8 mouse cellular contexts compared by ENCODE assay signal in genomic region chr17:35725286-35726232, GRCm38 (mm10). TPM values are rescaled to one million over a fixed set of nuclear protein-coding genes. Genes with fewer than 3 reads are reported as not detected.
DNase-seq lines count a peak whose midpoint lies in the region; ATAC-seq and TF ChIP-seq lines count a peak whose summit lies in the region.

No protein-coding gene starts in this region.

- ATAC-seq in forebrain, embryonic 12.5 days (ENCODE audit: low FRiP score) = peak; percentile 75
- peak; percentile 75 for ATAC-seq in heart, postnatal 0 days (ENCODE audit: insufficient read depth, low read depth)
- peak; percentile 51; the same call in 1 of the 2 replicates for ATAC-seq in liver, embryonic 16.5 days (ENCODE audit: low read depth)
- peak; percentile 68 for ATAC-seq in neural tube, embryonic 14.5 days (ENCODE audit: low read depth)

- DNase-seq in CD8-positive naive resting alpha-beta T cell, adult 2 months (ENCODE audit: low read depth in 2 of 2, low spot score in 2 of 2) = peak; percentile 89
- peak; percentile 68 for DNase-seq in c-Kit-positive CD71-positive TER-119-positive erythroid progenitor cells, embryonic 14.5 days (ENCODE audit: low spot score)
- peak; percentile 88 for DNase-seq in heart, postnatal 0 days (ENCODE audit: low spot score)
- DNase-seq in kidney, postnatal 4 days = peak; percentile 96
- peak; percentile 97 for DNase-seq in testis, postnatal 10 days (ENCODE audit: low spot score)

- TF ChIP-seq CTCF in heart, postnatal 0 days (IDR thresholded peaks at IDR 0.05; ENCODE audit: low read depth) = peak; percentile 97

- no peak overlapping the region; the same call in none of the 2 replicates for H3K9ac ChIP-seq in forebrain, embryonic 12.5 days
- H3K9ac ChIP-seq in heart, postnatal 0 days (replicated peaks; ENCODE audit: low read depth, low read length) = no peak overlapping the region
- H3K9ac ChIP-seq in liver, embryonic 16.5 days (ENCODE audit: low read depth, low read length) = no peak overlapping the region
- no peak overlapping the region for H3K9ac ChIP-seq in neural tube, embryonic 14.5 days (replicated peaks; ENCODE audit: low read depth, low read length)

- H3K27ac ChIP-seq in forebrain, embryonic 12.5 days = no peak overlapping the region
- peak overlapping the region; percentile 87 for H3K27ac ChIP-seq in heart, postnatal 0 days (ENCODE audit: low read depth)
- no peak overlapping the region for H3K27ac ChIP-seq in liver, embryonic 16.5 days (ENCODE audit: low read length)
- no peak overlapping the region for H3K27ac ChIP-seq in neural tube, embryonic 14.5 days (ENCODE audit: low read depth, low read length)

- no peak overlapping the region for H3K4me3 ChIP-seq in forebrain, embryonic 12.5 days (replicated peaks)
- peak overlapping the region; percentile 24; the same call in 1 of the 2 replicates for H3K4me3 ChIP-seq in heart, postnatal 0 days (ENCODE audit: low read depth, low read length)
- no peak overlapping the region for H3K4me3 ChIP-seq in liver, embryonic 16.5 days (ENCODE audit: low read depth, low read length)
- no peak overlapping the region for H3K4me3 ChIP-seq in neural tube, embryonic 14.5 days (ENCODE audit: low read depth, low read length)

- no peaks in the 10 kb centered on the region for H3K36me3 ChIP-seq in forebrain, embryonic 12.5 days (replicated peaks)
- H3K36me3 ChIP-seq in heart, postnatal 0 days (replicated peaks; ENCODE audit: control insufficient read depth, insufficient read depth, low read length) = no peaks in the 10 kb centered on the region
- H3K36me3 ChIP-seq in liver, embryonic 16.5 days (ENCODE audit: control insufficient read depth, insufficient read depth) = no peaks in the 10 kb centered on the region
- H3K36me3 ChIP-seq in neural tube, embryonic 14.5 days (ENCODE audit: control insufficient read depth, insufficient read depth, low read length) = no peaks in the 10 kb centered on the region

- H3K4me2 ChIP-seq in forebrain, embryonic 12.5 days = peak overlapping the region; percentile 11; the same call in 1 of the 2 replicates
- H3K4me2 ChIP-seq in heart, postnatal 0 days (ENCODE audit: low read depth, low read length) = peak overlapping the region; percentile 50
- H3K4me2 ChIP-seq in liver, embryonic 16.5 days (ENCODE audit: low read depth, low read length) = no peak overlapping the region
- no peak overlapping the region for H3K4me2 ChIP-seq in neural tube, embryonic 14.5 days (ENCODE audit: low read depth, low read length)

- H3K9me3 ChIP-seq in forebrain, embryonic 12.5 days = no peaks in the 10 kb centered on the region
- H3K9me3 ChIP-seq in heart, postnatal 0 days (replicated peaks; ENCODE audit: control insufficient read depth, low read length) = no peaks in the 10 kb centered on the region
- H3K9me3 ChIP-seq in liver, embryonic 16.5 days (replicated peaks; ENCODE audit: control insufficient read depth, low read length) = no peaks in the 10 kb centered on the region
- H3K9me3 ChIP-seq in neural tube, embryonic 14.5 days (ENCODE audit: control insufficient read depth, low read length) = no peaks in the 10 kb centered on the region

- peak; percentile 82 for TF ChIP-seq EP300 in heart, postnatal 0 days (IDR thresholded peaks at IDR 0.05; ENCODE audit: low read depth)

- H3K4me1 ChIP-seq in forebrain, embryonic 12.5 days = peaks cover 10% of the 10 kb centered on the region
- H3K4me1 ChIP-seq in heart, postnatal 0 days (ENCODE audit: control insufficient read depth, insufficient read depth) = peaks cover 30% of the 10 kb centered on the region
- H3K4me1 ChIP-seq in liver, embryonic 16.5 days (ENCODE audit: control insufficient read depth, low read depth, low read length) = peaks cover 3% of the 10 kb centered on the region; the same call in 1 of the 2 replicates
- no peaks in the 10 kb centered on the region for H3K4me1 ChIP-seq in neural tube, embryonic 14.5 days (ENCODE audit: control insufficient read depth, insufficient read depth, low read length)

- peaks cover 13% of the 10 kb centered on the region for H3K27me3 ChIP-seq in forebrain, embryonic 12.5 days
- no peaks in the 10 kb centered on the region for H3K27me3 ChIP-seq in heart, postnatal 0 days (ENCODE audit: control insufficient read depth, insufficient read depth, low read length)
- H3K27me3 ChIP-seq in liver, embryonic 16.5 days (ENCODE audit: control insufficient read depth, insufficient read depth, low read depth, low read length) = peaks cover 13% of the 10 kb centered on the region
- no peaks in the 10 kb centered on the region for H3K27me3 ChIP-seq in neural tube, embryonic 14.5 days (ENCODE audit: control insufficient read depth, insufficient read depth, low read length)

- WGBS in forebrain, embryonic 12.5 days = 31% methylated on average over 21 of the region's 21 CpGs
- 13% methylated on average over 21 of the region's 21 CpGs for WGBS in heart, postnatal 0 days
- WGBS in liver, embryonic 16.5 days (ENCODE audit: insufficient replicate concordance) = 29% methylated on average over 21 of the region's 21 CpGs
- WGBS in neural tube, embryonic 14.5 days = 32% methylated on average over 21 of the region's 21 CpGs

RNA-seq across cellular contexts. Expression of gene Ddr1, which starts 21.1 kb away (rescaled TPM):
- 176 and 185 TPM in 2 replicates for polyA plus RNA-seq in forebrain, embryonic 12.5 days (2016; fragmentation: Nextera tagmentation; extraction: Ambion mirVana)
- 105 and 206 TPM in 2 replicates for total RNA-seq in heart, postnatal 0 days (2014; rRNA removed; ENCODE audit: low replicate concordance)
- 63.9 and 71.8 TPM in 2 replicates for polyA plus RNA-seq in heart, postnatal 0 days (2015; fragmentation: Nextera tagmentation; extraction: Ambion mirVana)
- polyA plus RNA-seq in liver, embryonic 16.5 days (2015; fragmentation: Nextera tagmentation; extraction: Ambion mirVana) = 2.9 and 4.1 TPM in 2 replicates
- 48.6 and 65.6 TPM in 2 replicates for polyA plus RNA-seq in neural tube, embryonic 14.5 days (2014; fragmentation: Nextera tagmentation; extraction: Ambion mirVana)

RNA-seq across cellular contexts. Expression of gene Gtf2h4, which starts 52.0 kb away (rescaled TPM):
- polyA plus RNA-seq in forebrain, embryonic 12.5 days (2016; fragmentation: Nextera tagmentation; extraction: Ambion mirVana) = 39.0 and 40.7 TPM in 2 replicates
- total RNA-seq in heart, postnatal 0 days (2014; rRNA removed; ENCODE audit: low replicate concordance) = 21.0 and 24.2 TPM in 2 replicates
- 18.0 and 21.2 TPM in 2 replicates for polyA plus RNA-seq in heart, postnatal 0 days (2015; fragmentation: Nextera tagmentation; extraction: Ambion mirVana)
- polyA plus RNA-seq in liver, embryonic 16.5 days (2015; fragmentation: Nextera tagmentation; extraction: Ambion mirVana) = 21.4 and 21.6 TPM in 2 replicates
- 20.7 and 21.0 TPM in 2 replicates for polyA plus RNA-seq in neural tube, embryonic 14.5 days (2014; fragmentation: Nextera tagmentation; extraction: Ambion mirVana)

RNA-seq across cellular contexts. Expression of gene Vars2, which starts 58.2 kb away (rescaled TPM):
- polyA plus RNA-seq in forebrain, embryonic 12.5 days (2016; fragmentation: Nextera tagmentation; extraction: Ambion mirVana) = 16.8 and 22.3 TPM in 2 replicates
- total RNA-seq in heart, postnatal 0 days (2014; rRNA removed; ENCODE audit: low replicate concordance) = 25.5 and 59.8 TPM in 2 replicates
- polyA plus RNA-seq in heart, postnatal 0 days (2015; fragmentation: Nextera tagmentation; extraction: Ambion mirVana) = 9.4 and 9.8 TPM in 2 replicates
- polyA plus RNA-seq in liver, embryonic 16.5 days (2015; fragmentation: Nextera tagmentation; extraction: Ambion mirVana) = 4.9 and 6.5 TPM in 2 replicates
- polyA plus RNA-seq in neural tube, embryonic 14.5 days (2014; fragmentation: Nextera tagmentation; extraction: Ambion mirVana) = 10.7 and 11.7 TPM in 2 replicates

Comparison
In these comparisons a context has a peak if more than half of its experiments do, and no peak if none do; other contexts are left out.
1. H3K4me2 ChIP-seq: peak in forebrain, embryonic 12.5 days (single experiment) and heart, postnatal 0 days (single experiment); none in liver, embryonic 16.5 days (single experiment) and neural tube, embryonic 14.5 days (single experiment).
2. Peak in every context shown above with its lines, with median percentiles within 50 percentile points of each other: DNase-seq and ATAC-seq.